Mouse (Mus musculus) adrenal gland, adult 2 months (tissue): ENCODE results near the gene Sstr4. TPM values are rescaled to one million over a fixed set of nuclear protein-coding genes. Genes with fewer than 3 reads are reported as not detected.
A peak's percentile ranks its signal among the peaks of the same experiment; 100 is the strongest.

Experiments
- DNase-seq: peaks from one replicate; pipeline ENCODE4 v3.0.0; 2021
- polyA plus RNA-seq: library from polyadenylated mRNA; depleted of rRNA; stranded (reverse); fragments of >200 nt; gene quantifications from 2 replicates; pipeline ENCODE4 v1.2.3, GENCODE M21; 2012; rRNA removed
- total RNA-seq, 2 experiments: library from RNA; stranded (reverse); gene quantifications; 2 replicates each; pipeline ENCODE4 v1.2.3; 2021

Sstr4 gene
- total and polyA plus RNA-seq, 3 experiments, result 0.26 to 0.86 (median 0.72) TPM

DNA sequence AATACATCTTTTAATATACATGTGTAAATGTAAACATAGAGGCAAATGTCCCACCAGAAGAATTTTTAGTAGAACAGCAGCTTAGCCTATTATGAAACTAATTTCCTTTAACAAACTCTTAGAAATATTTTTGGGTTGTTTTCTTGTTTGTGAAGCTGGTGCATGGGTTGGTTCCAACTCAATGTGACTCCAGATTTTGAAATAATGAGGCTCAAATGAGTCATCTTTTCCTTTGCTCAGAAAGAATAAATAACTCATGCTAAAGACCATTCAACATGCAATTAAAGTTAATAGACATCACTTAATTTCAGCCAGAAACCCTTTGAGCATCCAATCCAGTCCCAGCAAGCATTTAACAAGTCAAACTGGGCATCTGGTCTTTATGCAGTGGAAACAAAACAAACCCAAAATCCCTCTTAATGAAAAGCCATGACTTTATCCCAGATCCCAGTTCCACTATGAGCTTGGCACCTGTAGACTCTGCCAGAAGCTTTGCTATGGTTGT lies 33.9 kb downstream of the Sstr4 start:
- no peak for DNase-seq

DNA sequence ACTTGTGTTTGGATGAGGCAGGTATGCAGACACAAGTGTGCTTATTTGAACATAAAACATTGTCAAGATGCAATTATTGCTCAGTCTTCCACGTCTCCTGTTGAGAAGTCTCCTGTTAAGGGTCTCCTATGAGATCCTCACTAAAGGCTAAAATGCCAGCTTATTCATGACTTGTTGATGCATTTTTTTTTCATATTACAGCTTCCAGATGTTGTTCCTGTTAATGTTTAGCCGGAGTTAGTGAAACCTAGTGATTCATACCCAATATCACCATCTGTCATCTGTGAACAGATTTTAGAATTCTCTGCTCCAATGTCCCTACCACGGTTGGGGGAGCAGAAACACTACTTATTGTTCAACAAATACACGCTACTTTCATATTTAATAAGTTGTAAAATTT lies 35.8 kb downstream of the Sstr4 start:
- no peak for DNase-seq

DNA sequence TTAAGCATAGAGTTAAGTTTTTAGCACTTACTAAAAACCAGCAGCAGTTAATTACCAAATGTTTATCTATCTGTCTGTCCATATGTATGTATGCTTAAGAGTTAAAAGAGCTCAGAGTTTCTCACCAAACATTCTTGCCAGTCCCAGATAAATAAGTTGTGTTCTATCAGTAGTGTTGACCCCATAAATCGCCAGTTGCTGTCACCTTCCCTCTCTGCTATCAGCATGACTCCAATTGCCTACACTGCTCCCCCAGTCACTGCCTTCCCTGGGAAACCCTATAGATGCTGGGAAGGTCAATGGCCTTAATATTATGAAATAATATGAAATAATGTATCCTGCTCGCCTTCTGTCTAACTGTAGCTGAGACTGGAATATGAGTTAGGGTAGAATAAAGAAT lies 37.2 kb downstream of the Sstr4 start:
- DNase-seq, result no peak

DNA sequence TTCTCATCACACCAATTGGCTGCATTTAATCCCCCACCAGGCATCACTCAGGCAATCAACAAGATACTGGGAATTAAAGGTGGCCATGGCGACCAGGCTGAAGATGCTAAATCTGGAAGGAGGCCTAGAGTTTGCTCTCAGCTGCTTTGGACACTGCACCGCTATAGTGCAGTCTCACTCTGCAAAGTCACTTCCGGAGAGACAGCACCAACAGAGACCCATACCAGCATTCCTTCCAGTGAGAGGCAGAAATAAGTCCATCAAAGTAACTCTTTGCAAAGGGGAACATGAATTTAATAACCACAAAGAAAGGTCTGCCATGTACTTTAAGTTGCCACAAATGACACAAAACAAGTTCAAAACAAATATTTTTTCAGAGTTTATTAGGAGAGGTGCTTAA lies 41.1 kb downstream of the Sstr4 start:
- DNase-seq, result no peak

DNA sequence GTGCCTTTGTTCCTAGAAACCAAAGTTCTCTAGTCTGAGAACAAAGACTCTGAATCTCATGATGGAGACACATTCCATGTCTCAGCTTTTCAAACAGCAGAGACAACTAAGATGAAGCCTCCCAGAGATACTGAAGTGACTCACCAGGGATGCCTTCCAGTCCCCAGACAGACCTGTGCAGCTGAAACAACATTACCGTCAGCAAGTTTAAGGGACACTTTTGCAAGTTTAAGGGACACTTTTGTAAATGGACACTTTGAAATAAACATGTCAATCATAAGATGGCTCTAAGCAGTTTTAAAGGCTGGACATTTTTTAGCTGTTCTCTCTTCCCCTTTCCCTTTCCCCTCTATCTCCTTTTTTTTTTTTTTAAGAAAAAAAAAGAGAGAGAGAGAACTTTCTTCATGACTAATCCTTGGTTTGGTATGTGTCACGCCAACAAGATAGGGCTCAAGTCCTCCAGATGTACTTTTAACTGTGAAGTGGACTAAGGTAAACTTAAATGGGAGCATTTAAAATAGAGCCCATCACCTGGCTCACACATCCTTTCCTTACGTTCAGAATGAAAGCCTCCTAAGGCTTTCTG lies 44.6 kb downstream of the Sstr4 start:
- no peak for DNase-seq

DNA sequence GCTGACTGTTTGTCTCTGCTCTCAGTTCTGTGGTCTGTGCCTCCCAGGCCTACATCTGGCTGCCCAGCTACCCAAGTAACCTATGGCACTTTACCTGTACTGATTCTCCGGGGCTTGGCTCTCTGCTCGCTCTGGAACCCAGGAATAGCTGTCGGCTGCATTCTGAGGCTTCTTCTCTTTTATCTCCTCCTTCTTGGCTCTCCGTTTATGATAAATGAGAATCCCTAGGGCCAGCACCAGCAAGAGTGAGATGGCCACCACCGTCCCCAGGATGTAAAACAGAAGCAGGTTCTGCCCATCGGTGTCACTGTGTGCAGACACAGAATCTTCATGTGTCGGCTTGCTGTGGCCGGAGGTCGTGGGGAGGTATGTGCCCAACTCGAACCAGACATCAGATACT lies 46.3 kb downstream of the Sstr4 start:
- no peak for DNase-seq

DNA sequence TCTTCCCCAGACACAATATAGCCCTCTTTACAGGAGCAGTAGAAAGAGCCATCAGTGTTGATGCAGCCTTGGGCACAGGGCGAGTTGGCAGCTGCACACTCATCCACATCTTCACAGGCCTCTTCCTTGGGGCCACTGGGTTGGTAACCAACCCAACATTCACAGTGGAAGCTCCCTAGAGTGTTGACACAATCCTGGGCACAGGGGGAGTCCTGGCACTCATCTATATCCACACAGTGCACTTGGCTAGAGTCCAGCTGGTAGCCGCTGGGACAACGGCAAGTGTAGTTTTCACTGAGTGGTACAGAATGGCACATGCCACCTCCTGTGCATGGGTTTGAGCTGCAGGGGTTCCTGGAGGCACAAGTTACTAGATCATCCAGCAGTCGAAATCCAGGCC lies 47.0 kb downstream of the Sstr4 start:
- no peak for DNase-seq

DNA sequence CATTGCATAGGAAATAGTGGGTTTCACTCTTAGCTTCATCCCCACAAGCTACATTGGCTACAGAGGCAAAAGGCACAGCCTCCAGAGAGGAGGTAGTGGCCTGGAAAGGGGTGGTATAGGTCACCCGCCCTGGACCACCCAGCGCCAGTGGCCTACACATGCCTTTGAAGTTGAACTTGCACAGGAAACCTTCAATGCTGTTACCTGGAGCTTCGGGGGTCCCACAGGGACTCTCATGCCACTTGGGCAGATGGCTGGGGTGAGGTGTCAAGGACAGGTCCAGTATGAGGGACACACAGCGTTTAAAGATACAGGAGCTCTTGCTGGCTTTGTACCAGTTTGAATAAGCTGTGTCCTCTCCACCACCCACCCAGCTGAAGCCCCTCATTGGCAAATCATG lies 47.6 kb downstream of the Sstr4 start:
- DNase-seq, result no peak

DNA sequence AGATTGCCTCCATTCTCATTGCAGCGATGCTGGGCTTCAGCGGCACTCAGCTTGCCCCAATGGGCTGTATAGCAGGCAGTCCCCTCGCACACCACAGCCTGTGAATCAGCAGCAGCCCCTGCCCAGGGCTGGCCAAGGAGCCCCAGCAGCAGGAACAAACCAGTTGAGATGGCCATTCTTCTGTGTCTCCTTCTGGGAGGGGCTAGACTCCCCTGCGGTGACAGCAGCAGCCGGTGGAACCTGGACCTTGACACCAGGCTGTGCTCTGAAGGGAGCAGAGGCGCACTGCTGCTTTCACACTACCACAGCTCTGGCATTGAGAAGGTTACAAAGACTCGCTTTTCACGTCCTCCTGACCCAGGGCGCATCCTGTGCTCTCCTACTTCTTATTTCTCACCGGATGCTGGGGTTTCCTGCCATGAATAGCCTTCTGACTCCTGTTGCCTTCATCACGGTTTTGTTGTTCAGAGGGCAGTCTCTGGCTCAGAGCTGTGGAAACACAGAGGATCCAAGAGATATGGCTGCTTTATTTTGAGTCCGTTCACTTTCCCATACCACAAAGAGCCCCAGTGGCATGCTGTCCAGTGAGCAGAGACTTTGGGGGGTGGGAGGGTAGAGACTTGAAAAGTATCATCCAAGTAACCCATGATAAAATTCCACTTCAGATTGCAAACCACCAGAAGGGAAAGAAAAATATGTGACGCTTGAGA lies 48.3 kb downstream of the Sstr4 start, which contains the start of gene Cd93:
Cd93 (minus strand) TSS at position 315 of the 710 bp plus-strand sequence.
- peak; percentile 62 for DNase-seq

DNA sequence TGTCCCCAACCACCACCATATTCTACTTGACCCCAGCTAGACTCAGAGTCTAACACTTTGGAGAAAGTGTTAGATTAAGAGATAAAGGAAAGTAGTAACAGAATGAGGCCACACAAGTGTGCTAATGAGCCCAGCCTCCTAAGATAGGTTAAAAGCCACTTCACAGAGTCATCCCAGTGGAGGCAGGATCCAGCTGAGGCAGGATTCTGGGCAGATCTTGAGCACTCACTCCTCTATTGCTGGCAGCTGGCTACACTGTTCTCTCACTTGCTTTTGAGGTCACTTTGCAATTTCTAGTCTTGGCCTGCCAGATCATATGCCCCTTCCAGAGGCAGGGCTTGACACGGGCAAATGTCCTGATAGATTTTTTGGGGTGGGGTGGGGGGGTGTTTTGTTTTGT lies 49.3 kb downstream of the Sstr4 start:
- no peak for DNase-seq

DNA sequence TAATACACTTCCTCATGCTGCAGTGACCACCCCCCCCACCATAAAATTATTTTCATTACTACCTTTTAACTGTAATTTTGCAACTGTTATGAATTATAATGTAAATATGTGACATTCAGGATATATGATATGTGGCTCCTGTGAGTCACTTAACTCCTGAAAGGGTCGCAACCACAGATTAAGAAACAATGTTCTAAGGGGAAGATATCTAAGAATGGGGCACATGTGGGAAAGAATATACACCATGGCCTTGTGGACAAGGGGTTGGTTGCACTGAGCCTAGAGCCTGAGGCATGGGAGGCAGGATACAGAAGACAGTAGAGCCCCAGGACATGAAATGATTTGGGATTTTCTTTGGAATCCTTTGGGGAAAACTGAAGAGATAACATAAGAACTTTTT lies 50.5 kb downstream of the Sstr4 start:
- no peak for DNase-seq

Other genes starting within 250 kb of the Sstr4 start
- 10 to 100 TPM; 24.8 to 37.1 TPM for gene Thbd, start 12.8 kb downstream of the Sstr4 start, total RNA-seq
- gene Thbd, start 12.8 kb downstream of the Sstr4 start, polyA plus RNA-seq, result 31.1 and 34.6 TPM in 2 replicates
- gene Cd93, start 48.2 kb downstream of the Sstr4 start, total RNA-seq, result 10 to 100 TPM; 22.0 to 26.7 TPM
- 7.9 and 8.4 TPM in 2 replicates for gene Cd93, start 48.2 kb downstream of the Sstr4 start, polyA plus RNA-seq